Mouse (Mus musculus) ES-Bruce4 (cell line): ENCODE results near the gene Cd84. TPM values are rescaled to one million over a fixed set of nuclear protein-coding genes. Genes with fewer than 3 reads are reported as not detected.

ENCODE experiments used
- H3K27ac ChIP-seq: 2 replicates; pipeline ENCODE4 v1.5.1; 2012; ENCODE audit warnings: low read length, inconsistent platforms; ENCODE audit not compliant: insufficient read depth
- H3K27me3 ChIP-seq: 2 replicates; pipeline ENCODE4 v1.6.1; 2012; ENCODE audit warnings: mild to moderate bottlenecking, low read length, inconsistent platforms; ENCODE audit not compliant: control insufficient read depth, poor library complexity, insufficient read depth, severe bottlenecking
- H3K36me3 ChIP-seq: 2 replicates; pipeline ENCODE4 v1.6.1; 2012; ENCODE audit warnings: inconsistent platforms, mild to moderate bottlenecking, low read length, moderate library complexity; ENCODE audit not compliant: control insufficient read depth, poor library complexity, insufficient read depth, severe bottlenecking
- H3K4me1 ChIP-seq: one replicate; pipeline ENCODE4 v1.8.1; 2011; ENCODE audit warnings: low read length; ENCODE audit not compliant: control insufficient read depth, insufficient read depth
- H3K4me3 ChIP-seq: 2 replicates; pipeline ENCODE4 v1.5.1; 2011; ENCODE audit warnings: low read depth, mild to moderate bottlenecking, low read length
- H3K9ac ChIP-seq: 2 replicates; pipeline ENCODE4 v1.6.1; 2012; ENCODE audit warnings: low read depth, mild to moderate bottlenecking, inconsistent platforms; ENCODE audit not compliant: poor library complexity, severe bottlenecking
- H3K9me3 ChIP-seq: replicated peaks from 2 replicates; pipeline ENCODE4 v1.6.1; 2012; ENCODE audit warnings: mild to moderate bottlenecking, low read length, inconsistent platforms; ENCODE audit not compliant: control insufficient read depth, poor library complexity, insufficient read depth, severe bottlenecking
- CTCF ChIP-seq: IDR thresholded peaks from one replicate; pipeline ENCODE4 v1.8.1; 2011; ENCODE audit warnings: low read depth, low read length
- EP300 ChIP-seq: IDR thresholded peaks from 2 replicates; pipeline ENCODE4 v1.6.1; 2011; ENCODE audit warnings: low read depth, low read length; ENCODE audit not compliant: insufficient read depth
- POLR2A ChIP-seq: IDR thresholded peaks from one replicate; pipeline ENCODE4 v1.8.1; 2011; ENCODE audit warnings: low read length; ENCODE audit not compliant: insufficient read depth
- polyA plus RNA-seq: library from polyadenylated mRNA; stranded (reverse); fragments of >200 nt; gene quantifications from 2 replicates; pipeline ENCODE4 v1.2.4, GENCODE M21; 2011; ENCODE audit warnings: low read depth; ENCODE audit not compliant: missing spikeins, insufficient read depth, insufficient read length

The Cd84 gene
- polyA plus RNA-seq, 1 experiment: not detected

GRCm38 (mm10) chr1:171919193-171919592 is 79.7 kb downstream of the Cd84 start:
- H3K4me3 ChIP-seq: no peak overlapping the region
- H3K27ac ChIP-seq: no peak overlapping the region
- TF ChIP-seq POLR2A (no peak), CTCF (no peak), EP300 (no peak)

DNA sequence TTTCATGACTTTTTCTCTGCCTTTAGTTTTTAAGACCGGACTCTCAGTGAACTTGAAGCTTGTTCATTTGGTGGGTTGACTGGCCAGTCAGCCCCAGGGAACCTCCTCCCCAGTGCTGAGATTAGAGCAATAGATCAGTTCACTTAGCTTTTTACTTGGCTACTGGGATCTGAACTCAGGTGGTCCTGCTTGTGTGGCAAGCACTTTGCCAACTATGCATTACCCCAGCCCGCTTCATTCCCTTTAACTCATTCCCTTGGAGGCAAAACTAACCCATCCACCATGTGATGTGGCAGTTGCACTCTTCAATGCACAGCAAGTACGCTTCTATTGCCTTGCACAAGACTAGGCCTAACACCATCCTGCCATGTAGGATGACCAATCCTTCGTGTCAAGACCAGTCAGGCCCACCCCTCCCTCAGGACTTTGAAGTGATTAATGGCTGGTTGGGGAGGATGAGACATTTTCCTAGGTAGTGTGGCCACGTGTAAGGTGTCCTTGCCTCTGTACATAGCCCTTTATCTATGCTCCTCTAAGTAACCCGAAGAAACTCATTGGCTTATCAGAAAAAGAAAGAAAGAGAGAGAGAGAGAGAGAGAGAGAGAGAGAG is 80.5 kb downstream of the Cd84 start:
- Histone ChIP-seq H3K36me3 (no peaks in the 10 kb centered on the region), H3K9ac (no peak overlapping the region), H3K27me3 (no peaks in the 10 kb centered on the region), H3K27ac (no peak overlapping the region), H3K9me3 (no peaks in the 10 kb centered on the region), H3K4me3 (no peak overlapping the region), H3K4me1 (no peaks in the 10 kb centered on the region)
- no peak for TF ChIP-seq EP300
- TF ChIP-seq CTCF: no peak
- no peak for TF ChIP-seq POLR2A

More at GRCm38 (mm10) chr1:171919193-171919592, 79.7 kb downstream of the Cd84 start:
- H3K9ac ChIP-seq: no peak overlapping the region
- H3K36me3 ChIP-seq: no peaks in the 10 kb centered on the region
- no peaks in the 10 kb centered on the region for H3K9me3 ChIP-seq
- H3K27me3 ChIP-seq: no peaks in the 10 kb centered on the region
- H3K4me1 ChIP-seq: no peaks in the 10 kb centered on the region

- Histone ChIP-seq H3K27ac (no peak overlapping the region), H3K27me3 (no peaks in the 10 kb centered on the region), H3K9ac (no peak overlapping the region), H3K9me3 (no peaks in the 10 kb centered on the region), H3K4me3 (no peak overlapping the region), H3K36me3 (no peaks in the 10 kb centered on the region), H3K4me1 (no peaks in the 10 kb centered on the region)
- TF ChIP-seq POLR2A: no peak
- TF ChIP-seq CTCF: no peak
- no peak for TF ChIP-seq EP300
Observed at GRCm38 (mm10) chr1:171920989-171921621, 81.6 kb downstream of the Cd84 start.

GRCm38 (mm10) chr1:171921641-171922040 is 82.1 kb downstream of the Cd84 start:
- Histone ChIP-seq H3K9ac (no peak overlapping the region), H3K4me3 (no peak overlapping the region), H3K27ac (no peak overlapping the region), H3K36me3 (no peaks in the 10 kb centered on the region), H3K27me3 (no peaks in the 10 kb centered on the region), H3K4me1 (no peaks in the 10 kb centered on the region), H3K9me3 (no peaks in the 10 kb centered on the region)
- TF ChIP-seq EP300: no peak
- TF ChIP-seq POLR2A: no peak
- no peak for TF ChIP-seq CTCF

- Histone ChIP-seq H3K27me3 (no peaks in the 10 kb centered on the region), H3K27ac (no peak overlapping the region), H3K4me3 (no peak overlapping the region), H3K9me3 (no peaks in the 10 kb centered on the region), H3K4me1 (no peaks in the 10 kb centered on the region), H3K36me3 (no peaks in the 10 kb centered on the region), H3K9ac (no peak overlapping the region)
- TF ChIP-seq EP300: no peak
- no peak for TF ChIP-seq POLR2A
- TF ChIP-seq CTCF: no peak
Observed at GRCm38 (mm10) chr1:171922844-171923243, 83.3 kb downstream of the Cd84 start.

GRCm38 (mm10) chr1:171924900-171925299 is 85.4 kb downstream of the Cd84 start:
- no peak overlapping the region for H3K4me3 ChIP-seq
- TF ChIP-seq CTCF: no peak
- no peak for TF ChIP-seq EP300
- no peak for TF ChIP-seq POLR2A
- no peaks in the 10 kb centered on the region for H3K27me3 ChIP-seq

More at GRCm38 (mm10) chr1:171924900-171925299, 85.4 kb downstream of the Cd84 start:
- no peak overlapping the region for H3K27ac ChIP-seq
- no peaks in the 10 kb centered on the region for H3K9me3 ChIP-seq
- H3K9ac ChIP-seq: no peak overlapping the region
- no peaks in the 10 kb centered on the region for H3K4me1 ChIP-seq
- no peaks in the 10 kb centered on the region for H3K36me3 ChIP-seq
